Mouse (Mus musculus) thymus, postnatal 0 days (tissue): Measurements from ENCODE around the gene Ror1. TPM values are rescaled to one million over a fixed set of nuclear protein-coding genes. Genes with fewer than 3 reads are reported as not detected.

Experiments used
- DNase-seq: peaks from one replicate; pipeline ENCODE4 v3.0.0-alpha.2; 2015; ENCODE audit warnings: low spot score
- polyA plus RNA-seq: library from polyadenylated mRNA; unstranded; fragments of >200 nt; fragmentation: Nextera tagmentation; extraction: Ambion mirVana; gene quantifications from 2 replicates; pipeline ENCODE4 v1.2.1, GENCODE M21; 2015

Ror1 gene
- polyA plus RNA-seq, 1 experiment from 2014 or later: 2.6 TPM

GRCm38 (mm10) chr4:100155731-100156130, 60.1 kb downstream of the Ror1 start:
- DNase-seq: no peak

GRCm38 (mm10) chr4:100158401-100158800, 62.8 kb downstream of the Ror1 start:
- no peak for DNase-seq

GRCm38 (mm10) chr4:100160156-100160555, 64.6 kb downstream of the Ror1 start:
- no peak for DNase-seq

- no peak for DNase-seq
These were observed 70.2 kb downstream of the Ror1 start for GRCm38 (mm10) chr4:100165790-100166189.

GRCm38 (mm10) chr4:100166871-100167270, 71.3 kb downstream of the Ror1 start:
- DNase-seq: no peak

GRCm38 (mm10) chr4:100169683-100170082, 74.1 kb downstream of the Ror1 start:
- DNase-seq: no peak

- DNase-seq: no peak
These were observed 74.6 kb downstream of the Ror1 start for GRCm38 (mm10) chr4:100170161-100170650.

GRCm38 (mm10) chr4:100170743-100171142, 75.2 kb downstream of the Ror1 start:
- DNase-seq: no peak

GRCm38 (mm10) chr4:100171483-100171898, 75.9 kb downstream of the Ror1 start:
- DNase-seq: no peak

GRCm38 (mm10) chr4:100175594-100175993, 80.0 kb downstream of the Ror1 start:
- DNase-seq: no peak

GRCm38 (mm10) chr4:100178316-100178715, 82.7 kb downstream of the Ror1 start:
- DNase-seq: no peak

- no peak for DNase-seq
These were observed 86.1 kb downstream of the Ror1 start for GRCm38 (mm10) chr4:100181676-100182075.

GRCm38 (mm10) chr4:100186781-100187180, 91.2 kb downstream of the Ror1 start:
- no peak for DNase-seq

- no peak for DNase-seq
These were observed 92.1 kb downstream of the Ror1 start for GRCm38 (mm10) chr4:100187563-100188200.

- DNase-seq: no peak
These were observed 92.7 kb downstream of the Ror1 start for GRCm38 (mm10) chr4:100188201-100188699.

- no peak for DNase-seq
These were observed 95.9 kb downstream of the Ror1 start for GRCm38 (mm10) chr4:100191483-100191882.

- DNase-seq: no peak
These were observed 98.5 kb downstream of the Ror1 start for GRCm38 (mm10) chr4:100194136-100194535.

- no peak for DNase-seq
These were observed 100.7 kb downstream of the Ror1 start for GRCm38 (mm10) chr4:100196255-100196793.

- no peak for DNase-seq
These were observed 102.7 kb downstream of the Ror1 start for GRCm38 (mm10) chr4:100198275-100198674.

GRCm38 (mm10) chr4:100201322-100201721, 105.7 kb downstream of the Ror1 start:
- DNase-seq: no peak

- DNase-seq: no peak
These were observed 107.5 kb downstream of the Ror1 start for GRCm38 (mm10) chr4:100203066-100203465.

GRCm38 (mm10) chr4:100203688-100204087, 108.1 kb downstream of the Ror1 start:
- no peak for DNase-seq

- DNase-seq: no peak
These were observed 108.8 kb downstream of the Ror1 start for GRCm38 (mm10) chr4:100204381-100204780.
